Mouse (Mus musculus) Patski (cell line): ENCODE measurements around the gene Fgfr2. TPM values are rescaled to one million over a fixed set of nuclear protein-coding genes. Genes with fewer than 3 reads are reported as not detected.
A peak's percentile ranks its signal among the peaks of the same experiment; 100 is the strongest.

ENCODE experiments used
- ATAC-seq: fragments of 100-300 bp; one replicate; pipeline ENCODE4 v1.8.0; 2021
- CTCF ChIA-PET: fragments of 350-600 bp; sonication (Branson Sonifier 250); formaldehyde crosslinking; loops from one replicate; lab custom pipeline; 2022; ENCODE audit warnings: inconsistent platforms; lab: Charles Lee
- POLR2A ChIA-PET: fragments of 350-600 bp; sonication (Branson Sonifier 250); formaldehyde crosslinking; loops from one replicate; lab custom pipeline; 2022; ENCODE audit warnings: antibody characterized with exemption, inconsistent platforms; lab: Charles Lee
- DNase-seq: peaks from one replicate; pipeline ENCODE4 v3.0.0-alpha.2; 2011; ENCODE audit warnings: low read depth, low spot score
- H3K27me3 ChIP-seq: fragments of 371-371 bp; one replicate; pipeline ENCODE4 v1.5.1; 2021
- CTCF ChIP-seq: fragments of 100-300 bp; IDR thresholded peaks from one replicate; pipeline ENCODE4 v1.5.1; 2021
- in situ Hi-C: fragments of 300-500 bp; cut with MboI; formaldehyde crosslinking; loops from 3 replicates; pipeline ENCODE4 v1.11.1; 2018; ENCODE audit warnings: low pct_unique_long_range_greater_than_20kb, mixed read lengths
- polyA plus RNA-seq: library from polyadenylated mRNA; unstranded; gene quantifications from one replicate; pipeline ENCODE4 v1.2.3, GENCODE M21; 2021

The Fgfr2 gene
- 48.8 TPM for polyA plus RNA-seq

DNA sequence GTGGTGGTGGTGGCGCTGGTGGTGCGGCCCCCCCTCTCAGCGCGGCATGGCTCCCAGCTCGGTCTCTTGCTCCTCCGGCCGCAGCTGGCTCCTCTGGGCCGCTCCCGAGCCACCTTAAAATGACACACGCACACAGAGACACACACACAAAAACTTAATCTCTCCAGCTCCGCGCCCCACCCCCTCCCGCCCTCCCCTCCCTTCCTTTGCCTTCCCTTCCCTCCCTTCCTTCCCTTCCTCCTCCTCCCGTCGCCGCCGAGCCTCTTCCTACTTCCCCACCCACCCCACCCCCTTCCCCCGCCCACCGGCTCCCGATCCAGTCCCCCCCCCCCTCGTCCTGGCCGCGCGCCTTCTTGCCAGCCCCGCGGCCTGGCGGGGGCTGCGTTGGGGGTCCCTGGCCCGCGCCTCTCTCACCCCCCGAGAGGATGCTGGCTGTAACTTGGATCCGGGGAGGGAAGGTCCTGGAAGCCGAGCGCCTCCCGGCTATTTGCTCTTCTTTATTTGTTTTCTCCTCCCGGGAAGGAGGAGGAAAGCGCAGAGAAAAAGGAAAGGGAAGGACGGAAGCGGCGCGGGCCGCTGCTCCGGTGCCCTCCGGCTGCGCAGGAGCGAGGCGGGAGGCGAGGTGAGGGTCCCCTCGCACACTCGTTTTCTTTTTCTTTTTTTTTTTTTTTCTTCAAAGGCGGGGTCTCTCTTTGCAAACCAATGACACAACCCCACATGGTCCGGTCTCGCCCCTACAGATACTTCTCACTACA lies at the start of gene Fgfr2:
TSS of gene Fgfr2 (minus strand) at position 107 of the 755 bp plus-strand sequence.
- POLR2A ChIA-PET, result interaction anchor here (0.6 to 0.7 kb wide), 2 partner anchors 22 to 278 kb away, joined by 3 read pairs; no protein-coding TSS in a partner anchor
- TF ChIP-seq CTCF, result no peak
- no peak for DNase-seq
- in situ Hi-C loops, result no loop called here
- CTCF ChIA-PET, result no interaction called here
- peak; percentile 32 for ATAC-seq
- no peaks in the 10 kb centered on the region for H3K27me3 ChIP-seq

GRCm38 (mm10) chr7:133171403-133172032 lies 48.4 kb upstream of the Fgfr2 start:
- no peak for TF ChIP-seq CTCF
- POLR2A ChIA-PET, result no interaction called here
- H3K27me3 ChIP-seq, result no peaks in the 10 kb centered on the region
- ATAC-seq (no peak), DNase-seq (no peak)
- in situ Hi-C loops, result no loop called here
- CTCF ChIA-PET, result interaction anchor here (1.3 kb wide), 1 partner anchor 9 kb away, joined by 3 read pairs; no protein-coding TSS in a partner anchor

DNA sequence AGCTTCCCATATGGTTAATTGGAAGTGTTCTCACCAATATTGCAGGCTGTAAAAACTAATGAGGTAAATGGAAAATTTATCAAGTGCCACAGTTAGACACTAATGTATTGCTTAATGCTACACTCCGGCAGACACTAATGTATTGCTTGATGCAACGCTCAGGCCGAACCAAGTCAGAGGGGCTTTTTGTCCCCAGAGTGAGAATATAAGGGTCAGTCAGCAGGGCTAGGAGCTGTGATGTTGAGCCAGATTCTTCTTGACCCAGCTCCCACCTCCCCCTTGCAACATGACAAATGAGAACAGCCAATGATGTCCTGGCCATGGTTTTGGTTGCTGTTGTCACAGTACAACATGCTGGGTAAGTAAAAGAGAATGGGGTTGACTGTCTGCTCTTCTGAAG lies 45.8 kb upstream of the Fgfr2 start:
- H3K27me3 ChIP-seq, result no peaks in the 10 kb centered on the region
- POLR2A ChIA-PET, result no interaction called here
- TF ChIP-seq CTCF, result no peak
- CTCF ChIA-PET, result no interaction called here
- no peak for ATAC-seq
- in situ Hi-C loops, result loop anchor here (10.0 kb wide), 1 partner anchor 466 kb away; the partner anchor contains the start of gene Edrf1
- DNase-seq, result no peak

GRCm38 (mm10) chr7:133167903-133168302 lies 44.8 kb upstream of the Fgfr2 start:
- DNase-seq (no peak), ATAC-seq (no peak)
- in situ Hi-C loops, result loop anchor here (10.0 kb wide), 1 partner anchor 467 kb away; the partner anchor contains the start of gene Edrf1
- POLR2A ChIA-PET, result no interaction called here
- H3K27me3 ChIP-seq, result no peaks in the 10 kb centered on the region
- CTCF ChIA-PET, result no interaction called here
- no peak for TF ChIP-seq CTCF

DNA sequence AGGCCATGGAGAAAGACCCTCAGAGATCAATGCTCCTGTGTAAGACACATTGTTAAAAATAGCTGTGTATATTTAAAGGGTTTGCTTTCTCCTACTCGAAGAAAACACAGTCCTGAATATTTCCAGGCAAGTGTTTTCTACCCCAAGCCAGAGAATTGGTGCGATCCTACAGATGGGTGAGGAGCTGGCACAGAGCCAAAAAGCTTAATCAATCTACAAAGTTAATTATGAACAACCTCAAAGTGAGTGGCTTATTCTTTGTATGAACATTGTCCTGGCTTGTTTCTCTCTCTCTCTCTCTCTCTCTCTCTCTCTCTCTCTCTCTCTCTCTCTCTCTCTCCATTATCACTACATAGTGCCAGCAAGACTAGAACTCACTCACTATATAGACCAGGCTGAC lies 41.6 kb upstream of the Fgfr2 start:
- no peak for TF ChIP-seq CTCF
- DNase-seq, result no peak
- in situ Hi-C loops, result loop anchor here (10.0 kb wide), 1 partner anchor 470 kb away; the partner anchor contains the start of gene Edrf1
- no peaks in the 10 kb centered on the region for H3K27me3 ChIP-seq
- POLR2A ChIA-PET, result no interaction called here
- no peak for ATAC-seq
- CTCF ChIA-PET, result no interaction called here

DNA sequence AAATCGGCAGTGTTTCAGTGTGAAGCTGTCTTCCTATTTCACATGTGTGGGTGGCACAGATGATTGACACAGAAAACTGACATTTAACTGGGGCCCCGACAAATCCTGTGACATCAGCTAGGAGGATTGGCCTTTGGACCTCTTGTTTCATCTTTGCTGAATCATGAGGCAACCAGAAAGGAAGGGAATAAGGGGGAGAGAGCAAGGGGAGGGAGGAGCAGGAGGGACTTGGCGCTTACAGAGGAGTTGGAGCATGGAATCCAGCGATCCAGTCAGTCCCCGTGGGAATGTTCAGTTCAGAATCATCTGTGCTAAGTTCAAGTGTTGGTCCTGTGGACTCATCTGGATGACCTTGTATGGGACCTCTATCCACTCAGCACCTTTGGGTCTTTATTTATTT lies 39.9 kb upstream of the Fgfr2 start:
- in situ Hi-C loops, result loop anchor here (10.0 kb wide), 1 partner anchor 472 kb away; the partner anchor contains the start of gene Edrf1
- no peak for ATAC-seq
- POLR2A ChIA-PET, result interaction anchor here (0.6 to 1.2 kb wide), 3 partner anchors 10 to 489 kb away, joined by 3 read pairs; no protein-coding TSS in a partner anchor
- DNase-seq, result no peak
- TF ChIP-seq CTCF, result no peak
- CTCF ChIA-PET, result interaction anchor here (1.1 kb wide), 1 partner anchor 8 kb away, joined by 3 read pairs; no protein-coding TSS in a partner anchor
- no peaks in the 10 kb centered on the region for H3K27me3 ChIP-seq

GRCm38 (mm10) chr7:133162131-133162530 lies 39.0 kb upstream of the Fgfr2 start:
- ATAC-seq (peak; percentile 92), DNase-seq (peak; percentile 96)
- in situ Hi-C loops, result loop anchor here (10.0 kb wide), 1 partner anchor 473 kb away; the partner anchor contains the start of gene Edrf1
- H3K27me3 ChIP-seq, result no peaks in the 10 kb centered on the region
- ChIA-PET POLR2A (interaction anchor here (1.2 kb wide), 1 partner anchor 11 kb away, joined by 3 read pairs; no protein-coding TSS in a partner anchor), CTCF (no interaction called here)
- no peak for TF ChIP-seq CTCF

DNA sequence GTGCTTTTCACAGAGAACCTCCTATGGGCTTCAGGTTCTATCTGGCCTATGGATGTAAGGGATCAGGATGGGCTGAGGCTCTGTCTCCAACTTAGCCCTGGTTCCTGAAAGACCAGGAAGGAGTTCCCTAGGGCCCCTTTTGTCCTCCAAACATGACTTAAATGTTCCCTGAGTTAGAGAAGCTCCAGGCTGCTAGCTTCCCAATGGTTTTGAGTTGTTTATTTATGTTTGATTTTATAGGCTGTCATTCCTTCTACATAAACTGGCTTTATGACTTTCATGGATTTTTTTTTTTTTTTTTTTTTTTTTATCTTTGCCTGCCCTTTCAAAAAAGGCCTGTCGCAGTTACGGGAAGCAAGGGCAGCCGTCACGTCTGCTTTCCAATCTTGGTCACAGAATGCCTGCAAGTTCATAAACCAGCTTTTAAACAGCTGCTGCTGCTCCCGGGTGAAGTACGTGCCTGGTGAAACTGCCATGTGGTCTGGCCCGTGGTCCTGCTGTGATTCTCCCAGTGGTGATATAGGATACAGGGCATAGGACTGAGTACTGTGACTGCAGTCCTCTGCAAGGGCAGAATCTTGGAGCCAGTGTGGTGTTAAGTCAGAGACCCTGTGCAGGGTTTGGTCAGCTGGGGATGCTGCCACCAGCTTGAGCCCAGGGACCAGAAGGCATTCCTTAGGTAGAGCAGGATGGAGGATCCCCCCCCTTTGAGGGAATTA lies 38.4 kb upstream of the Fgfr2 start:
- no peak for TF ChIP-seq CTCF
- POLR2A ChIA-PET, result interaction anchor here (1.2 kb wide), 1 partner anchor 11 kb away, joined by 3 read pairs; no protein-coding TSS in a partner anchor
- CTCF ChIA-PET, result no interaction called here
- in situ Hi-C loops, result loop anchor here (10.0 kb wide), 1 partner anchor 473 kb away; the partner anchor contains the start of gene Edrf1
- DNase-seq (no peak), ATAC-seq (no peak)
- no peaks in the 10 kb centered on the region for H3K27me3 ChIP-seq

- no peak for TF ChIP-seq CTCF
- in situ Hi-C loops, result no loop called here
- ATAC-seq, result no peak
- H3K27me3 ChIP-seq, result no peaks in the 10 kb centered on the region
- POLR2A ChIA-PET, result no interaction called here
- no peak for DNase-seq
- CTCF ChIA-PET, result no interaction called here
Measured at GRCm38 (mm10) chr7:133159519-133159918, 36.4 kb upstream of the Fgfr2 start.

DNA sequence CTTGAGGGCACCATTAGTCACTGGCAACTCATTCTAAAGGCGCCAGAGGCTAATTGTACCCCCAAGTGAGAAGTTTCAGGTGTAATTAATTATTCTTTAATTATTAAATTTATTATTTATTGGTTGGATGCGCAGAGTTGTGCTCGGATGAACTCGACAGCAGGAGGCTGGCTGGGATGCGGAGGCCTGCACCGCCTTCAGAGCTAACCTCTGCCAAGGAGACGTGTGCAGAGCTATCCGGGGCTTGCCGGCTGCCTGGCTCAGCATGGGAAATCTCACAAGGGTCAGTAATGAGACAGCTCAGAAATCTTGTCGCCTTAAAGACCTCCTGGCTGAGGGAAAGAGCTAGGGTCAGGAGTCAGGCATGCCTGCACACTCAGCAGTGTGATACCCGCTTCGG lies 32.5 kb upstream of the Fgfr2 start:
- H3K27me3 ChIP-seq, result no peaks in the 10 kb centered on the region
- in situ Hi-C loops, result no loop called here
- TF ChIP-seq CTCF, result no peak
- DNase-seq (no peak), ATAC-seq (peak; percentile 79)
- CTCF ChIA-PET, result no interaction called here
- POLR2A ChIA-PET, result no interaction called here
